Mouse (Mus musculus): Measurements from ENCODE around the gene Epb41l5. TPM values are rescaled to one million over a fixed set of nuclear protein-coding genes. Genes with fewer than 3 reads are reported as not detected.

Gene Epb41l5
- polyA plus RNA-seq, 1 experiment from 2014 or later = 16.8 TPM

GRCm38 (mm10) chr1:119544611-119545155 is 104.1 kb downstream of the Epb41l5 start:
- WGBS = 92% methylated on average over 5 of the region's 5 CpGs

GRCm38 (mm10) chr1:119543316-119543715 is 105.5 kb downstream of the Epb41l5 start:
- 95% methylated on average over 6 of the region's 6 CpGs for WGBS
- no peak for ATAC-seq

More at GRCm38 (mm10) chr1:119544611-119545155, 104.1 kb downstream of the Epb41l5 start:
- ATAC-seq (no peak), DNase-seq (ENCODE audit: low spot score) (no peak)
- no peaks in the 10 kb centered on the region for H3K27me3 ChIP-seq (replicated peaks; ENCODE audit: control insufficient read depth, insufficient read depth, low read length)
- H3K9ac ChIP-seq (ENCODE audit: low read length) = no peak overlapping the region
- H3K4me1 ChIP-seq (ENCODE audit: control insufficient read depth, insufficient read depth, low read length) = no peaks in the 10 kb centered on the region
- no peak overlapping the region for H3K27ac ChIP-seq (ENCODE audit: low read depth, low read length)
- no peak overlapping the region for H3K4me3 ChIP-seq (ENCODE audit: low read depth, low read length)
- no peaks in the 10 kb centered on the region for H3K9me3 ChIP-seq (replicated peaks; ENCODE audit: control insufficient read depth, low read length)
- no peak overlapping the region for H3K4me2 ChIP-seq (ENCODE audit: low read length)
- H3K36me3 ChIP-seq (ENCODE audit: control insufficient read depth, insufficient read depth, low read length) = peaks cover 23% of the 10 kb centered on the region; the same call in 1 of the 2 replicates

GRCm38 (mm10) chr1:119541570-119541969 is 107.2 kb downstream of the Epb41l5 start:
- no peaks in the 10 kb centered on the region for H3K9me3 ChIP-seq (replicated peaks; ENCODE audit: control insufficient read depth, low read length)
- 91% methylated on average over 3 of the region's 3 CpGs for WGBS
- H3K4me3 ChIP-seq (ENCODE audit: low read depth, low read length) = no peak overlapping the region
- ATAC-seq = no peak
- peaks cover 12% of the 10 kb centered on the region; the same call in 1 of the 2 replicates for H3K36me3 ChIP-seq (ENCODE audit: control insufficient read depth, insufficient read depth, low read length)
- no peak overlapping the region for H3K27ac ChIP-seq (ENCODE audit: low read depth, low read length)
- H3K27me3 ChIP-seq (replicated peaks; ENCODE audit: control insufficient read depth, insufficient read depth, low read length) = no peaks in the 10 kb centered on the region
- DNase-seq (ENCODE audit: low spot score) = no peak
- no peak overlapping the region for H3K9ac ChIP-seq (ENCODE audit: low read length)
- H3K4me1 ChIP-seq (ENCODE audit: control insufficient read depth, insufficient read depth, low read length) = no peaks in the 10 kb centered on the region
- no peak overlapping the region for H3K4me2 ChIP-seq (ENCODE audit: low read length)

More at GRCm38 (mm10) chr1:119543316-119543715, 105.5 kb downstream of the Epb41l5 start:
- Histone ChIP-seq H3K9ac (ENCODE audit: low read length) (no peak overlapping the region), H3K27ac (ENCODE audit: low read depth, low read length) (no peak overlapping the region), H3K4me3 (ENCODE audit: low read depth, low read length) (no peak overlapping the region), H3K4me2 (ENCODE audit: low read length) (no peak overlapping the region), H3K4me1 (ENCODE audit: control insufficient read depth, insufficient read depth, low read length) (no peaks in the 10 kb centered on the region), H3K9me3 (replicated peaks; ENCODE audit: control insufficient read depth, low read length) (no peaks in the 10 kb centered on the region), H3K36me3 (ENCODE audit: control insufficient read depth, insufficient read depth, low read length) (peaks cover 23% of the 10 kb centered on the region; the same call in 1 of the 2 replicates), H3K27me3 (replicated peaks; ENCODE audit: control insufficient read depth, insufficient read depth, low read length) (no peaks in the 10 kb centered on the region)
- no peak for DNase-seq (ENCODE audit: low spot score)

- Histone ChIP-seq H3K27me3 (replicated peaks; ENCODE audit: control insufficient read depth, insufficient read depth, low read length) (no peaks in the 10 kb centered on the region), H3K9me3 (replicated peaks; ENCODE audit: control insufficient read depth, low read length) (no peaks in the 10 kb centered on the region), H3K36me3 (ENCODE audit: control insufficient read depth, insufficient read depth, low read length) (0 out of 2 replicates have a peak, but pooled peaks cover 10% of the 10 kb centered on the region), H3K4me2 (ENCODE audit: low read length) (no peak overlapping the region), H3K4me1 (ENCODE audit: control insufficient read depth, insufficient read depth, low read length) (no peaks in the 10 kb centered on the region), H3K4me3 (ENCODE audit: low read depth, low read length) (no peak overlapping the region), H3K9ac (ENCODE audit: low read length) (no peak overlapping the region), H3K27ac (ENCODE audit: low read depth, low read length) (no peak overlapping the region)
- 93% methylated on average over 9 of the region's 9 CpGs for WGBS
- no peak for ATAC-seq
- no peak for DNase-seq (ENCODE audit: low spot score)
Measured at GRCm38 (mm10) chr1:119540836-119541557, 107.8 kb downstream of the Epb41l5 start.

GRCm38 (mm10) chr1:119539252-119539651 is 109.5 kb downstream of the Epb41l5 start:
- ATAC-seq = no peak
- H3K4me1 ChIP-seq (ENCODE audit: control insufficient read depth, insufficient read depth, low read length) = no peaks in the 10 kb centered on the region

GRCm38 (mm10) chr1:119537651-119538050 is 111.1 kb downstream of the Epb41l5 start:
- ATAC-seq (no peak), DNase-seq (ENCODE audit: low spot score) (no peak)
- Histone ChIP-seq H3K4me1 (ENCODE audit: control insufficient read depth, insufficient read depth, low read length) (no peaks in the 10 kb centered on the region), H3K27ac (ENCODE audit: low read depth, low read length) (no peak overlapping the region), H3K27me3 (replicated peaks; ENCODE audit: control insufficient read depth, insufficient read depth, low read length) (no peaks in the 10 kb centered on the region), H3K4me2 (ENCODE audit: low read length) (no peak overlapping the region), H3K9me3 (replicated peaks; ENCODE audit: control insufficient read depth, low read length) (no peaks in the 10 kb centered on the region), H3K36me3 (ENCODE audit: control insufficient read depth, insufficient read depth, low read length) (no peaks in the 10 kb centered on the region), H3K4me3 (ENCODE audit: low read depth, low read length) (no peak overlapping the region), H3K9ac (ENCODE audit: low read length) (no peak overlapping the region)
- WGBS = 87% methylated on average over 6 of the region's 6 CpGs

More at GRCm38 (mm10) chr1:119539252-119539651, 109.5 kb downstream of the Epb41l5 start:
- DNase-seq (ENCODE audit: low spot score) = no peak
- Histone ChIP-seq H3K9ac (ENCODE audit: low read length) (no peak overlapping the region), H3K9me3 (replicated peaks; ENCODE audit: control insufficient read depth, low read length) (no peaks in the 10 kb centered on the region), H3K4me2 (ENCODE audit: low read length) (no peak overlapping the region), H3K27me3 (replicated peaks; ENCODE audit: control insufficient read depth, insufficient read depth, low read length) (no peaks in the 10 kb centered on the region), H3K4me3 (ENCODE audit: low read depth, low read length) (no peak overlapping the region), H3K27ac (ENCODE audit: low read depth, low read length) (no peak overlapping the region), H3K36me3 (ENCODE audit: control insufficient read depth, insufficient read depth, low read length) (0 out of 2 replicates have a peak, but pooled peaks cover 3% of the 10 kb centered on the region)
- WGBS = 83% methylated on average over 2 of the region's 2 CpGs

- WGBS = 88% methylated on average over 2 of the region's 2 CpGs
- DNase-seq (ENCODE audit: low spot score) (no peak), ATAC-seq (no peak)
- H3K27me3 ChIP-seq (replicated peaks; ENCODE audit: control insufficient read depth, insufficient read depth, low read length) = no peaks in the 10 kb centered on the region
- no peaks in the 10 kb centered on the region for H3K9me3 ChIP-seq (replicated peaks; ENCODE audit: control insufficient read depth, low read length)
- H3K36me3 ChIP-seq (ENCODE audit: control insufficient read depth, insufficient read depth, low read length) = no peaks in the 10 kb centered on the region
- no peak overlapping the region for H3K9ac ChIP-seq (ENCODE audit: low read length)
- H3K4me3 ChIP-seq (ENCODE audit: low read depth, low read length) = no peak overlapping the region
- no peak overlapping the region for H3K27ac ChIP-seq (ENCODE audit: low read depth, low read length)
- no peaks in the 10 kb centered on the region for H3K4me1 ChIP-seq (ENCODE audit: control insufficient read depth, insufficient read depth, low read length)
- no peak overlapping the region for H3K4me2 ChIP-seq (ENCODE audit: low read length)
Measured at GRCm38 (mm10) chr1:119536122-119536521, 112.7 kb downstream of the Epb41l5 start.

- no peaks in the 10 kb centered on the region for H3K4me1 ChIP-seq (ENCODE audit: control insufficient read depth, insufficient read depth, low read length)
- H3K9ac ChIP-seq (ENCODE audit: low read length) = no peak overlapping the region
- no peak overlapping the region for H3K4me2 ChIP-seq (ENCODE audit: low read length)
- DNase-seq (ENCODE audit: low spot score) (no peak), ATAC-seq (no peak)
- H3K9me3 ChIP-seq (replicated peaks; ENCODE audit: control insufficient read depth, low read length) = no peaks in the 10 kb centered on the region
- no peak overlapping the region for H3K27ac ChIP-seq (ENCODE audit: low read depth, low read length)
- no peak overlapping the region for H3K4me3 ChIP-seq (ENCODE audit: low read depth, low read length)
- no peaks in the 10 kb centered on the region for H3K27me3 ChIP-seq (replicated peaks; ENCODE audit: control insufficient read depth, insufficient read depth, low read length)
- H3K36me3 ChIP-seq (ENCODE audit: control insufficient read depth, insufficient read depth, low read length) = peaks cover 6% of the 10 kb centered on the region; the same call in 1 of the 2 replicates
- 96% methylated on average over 5 of the region's 5 CpGs for WGBS
Measured at GRCm38 (mm10) chr1:119534341-119534740, 114.5 kb downstream of the Epb41l5 start.
